Mouse (Mus musculus) liver, embryonic 11.5 days (tissue): ENCODE results near the gene Sgpl1. TPM values are rescaled to one million over a fixed set of nuclear protein-coding genes. Genes with fewer than 3 reads are reported as not detected.

Experiments used
- ATAC-seq: fragments of 200-750 bp; cut with Nextera tagmentation; replicated peaks from 2 replicates; pipeline ENCODE4 v1.8.0; 2017; ENCODE audit warnings: moderate number of reproducible peaks, mild to moderate bottlenecking, moderate TSS enrichment, moderate library complexity; ENCODE audit not compliant: low FRiP score
- DNase-seq: peaks from one replicate; pipeline ENCODE4 v3.0.0-alpha.2; 2017; ENCODE audit warnings: low spot score
- H3K27ac ChIP-seq: fragments of 300-500 bp; sonication (generic); 2 replicates; pipeline ENCODE4 v1.5.1; 2014; ENCODE audit warnings: mild to moderate bottlenecking, low read depth, low read length, control low read depth
- H3K27me3 ChIP-seq: fragments of 300-500 bp; sonication (generic); replicated peaks from 2 replicates; pipeline ENCODE4 v1.6.1; 2014; ENCODE audit warnings: low read length, mixed read lengths; ENCODE audit not compliant: control insufficient read depth, insufficient read depth
- H3K36me3 ChIP-seq: fragments of 300-500 bp; sonication (generic); 2 replicates; pipeline ENCODE4 v1.6.1; 2014; ENCODE audit warnings: mild to moderate bottlenecking, low read length, moderate library complexity, mixed read lengths; ENCODE audit not compliant: control insufficient read depth, insufficient read depth
- H3K4me1 ChIP-seq: fragments of 300-500 bp; sonication (generic); replicated peaks from 2 replicates; pipeline ENCODE4 v1.6.1; 2014; ENCODE audit warnings: low read length, mixed read lengths; ENCODE audit not compliant: control insufficient read depth, insufficient read depth
- H3K4me2 ChIP-seq: fragments of 300-500 bp; sonication (generic); 2 replicates; pipeline ENCODE4 v1.6.1; 2014; ENCODE audit warnings: mild to moderate bottlenecking, control low read depth, moderate library complexity
- H3K4me3 ChIP-seq: fragments of 300-500 bp; sonication (generic); 2 replicates; pipeline ENCODE4 v1.5.1; 2014; ENCODE audit warnings: low read depth, low read length, control low read depth
- H3K9ac ChIP-seq: fragments of 300-500 bp; sonication (generic); 2 replicates; pipeline ENCODE4 v1.6.1; 2014; ENCODE audit warnings: low read depth, low read length, control low read depth
- H3K9me3 ChIP-seq: fragments of 300-500 bp; sonication (generic); 2 replicates; pipeline ENCODE4 v1.6.1; 2016; ENCODE audit warnings: low read length, inconsistent platforms, mixed read lengths; ENCODE audit not compliant: control insufficient read depth
- WGBS: fragments of 180-500 bp; shearing (Covaris S2); extraction: QIAGEN DNeasy Blood & Tissue Kit; methylation state at CpG from one replicate; pipeline ENCODE4 v1.1.7; 2014; 5-methylcytosine and 5-hydroxymethylcytosine counted together
- polyA plus RNA-seq: library from polyadenylated mRNA; unstranded; fragments of >200 nt; fragmentation: Nextera tagmentation; extraction: Ambion mirVana; gene quantifications from 2 replicates; pipeline ENCODE4 v1.2.1, GENCODE M21; 2014

Gene Sgpl1
- polyA plus RNA-seq, 1 experiment from 2014 or later = 32.1 TPM

DNA sequence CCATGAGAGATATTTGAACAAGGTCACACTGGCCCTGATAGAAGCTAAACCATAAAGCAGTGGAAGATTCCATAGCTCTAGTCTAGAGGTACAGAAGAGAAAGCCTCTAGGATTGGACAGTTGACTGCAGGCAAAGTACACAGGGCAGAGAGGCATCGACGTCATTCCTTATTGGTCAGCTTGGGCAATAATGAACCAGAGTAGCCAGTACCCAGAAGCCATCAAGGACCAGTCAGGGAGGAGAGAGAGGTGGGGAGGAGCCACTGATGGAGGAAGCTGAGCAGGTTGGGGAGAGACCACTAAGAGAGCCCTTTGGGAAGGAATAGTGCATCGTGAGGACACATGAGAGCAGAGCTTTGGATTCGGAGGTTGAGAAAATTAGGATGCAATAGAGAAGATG, 30.2 kb upstream of the Sgpl1 start:
- peaks cover 15% of the 10 kb centered on the region; the same call in 1 of the 2 replicates for H3K27me3 ChIP-seq
- no peaks in the 10 kb centered on the region for H3K36me3 ChIP-seq

DNA sequence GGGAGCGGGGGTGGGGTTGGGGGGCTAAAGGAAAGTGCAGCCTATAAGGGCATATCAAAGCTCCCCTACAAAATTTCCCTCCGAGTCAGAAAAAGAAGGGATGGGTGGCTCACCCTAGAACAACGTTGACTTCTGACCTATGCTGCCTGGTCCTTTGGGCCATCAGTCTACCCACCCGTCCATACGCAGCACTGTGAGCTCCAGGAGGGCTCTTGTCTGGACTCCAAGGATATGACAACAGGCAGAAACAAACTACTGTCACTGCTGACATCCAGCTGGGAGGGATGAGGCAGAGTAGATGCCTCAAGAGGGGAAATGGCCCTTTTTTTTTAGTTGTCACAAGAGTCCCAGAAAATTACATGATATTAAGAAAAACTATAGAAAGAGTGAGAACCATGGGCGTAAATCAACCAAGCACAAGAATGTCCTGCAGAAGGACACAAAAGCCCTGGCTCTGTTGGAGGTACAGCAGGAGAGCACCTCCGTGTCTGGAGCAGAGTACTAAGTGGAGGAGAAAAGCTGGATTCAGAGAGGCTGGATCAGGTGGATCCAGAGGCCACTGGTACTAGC, 28.8 kb upstream of the Sgpl1 start:
- no peaks in the 10 kb centered on the region for H3K36me3 ChIP-seq
- ATAC-seq (no peak), DNase-seq (no peak)
- WGBS = 49% methylated on average over 7 of the region's 7 CpGs
- no peaks in the 10 kb centered on the region for H3K4me1 ChIP-seq
- H3K9me3 ChIP-seq = no peaks in the 10 kb centered on the region
- H3K27ac ChIP-seq = no peak overlapping the region
- H3K4me2 ChIP-seq = peak overlapping the region; percentile 18
- peaks cover 15% of the 10 kb centered on the region; the same call in 1 of the 2 replicates for H3K27me3 ChIP-seq
- no peak overlapping the region for H3K4me3 ChIP-seq
- no peak overlapping the region for H3K9ac ChIP-seq

More for the DNA sequence above, 30.2 kb upstream of the Sgpl1 start:
- ATAC-seq (no peak), DNase-seq (no peak)
- 84% methylated on average over 4 of the region's 4 CpGs for WGBS
- Histone ChIP-seq H3K4me3 (no peak overlapping the region), H3K4me1 (no peaks in the 10 kb centered on the region), H3K27ac (no peak overlapping the region), H3K9me3 (no peaks in the 10 kb centered on the region), H3K9ac (no peak overlapping the region), H3K4me2 (no peak overlapping the region)

DNA sequence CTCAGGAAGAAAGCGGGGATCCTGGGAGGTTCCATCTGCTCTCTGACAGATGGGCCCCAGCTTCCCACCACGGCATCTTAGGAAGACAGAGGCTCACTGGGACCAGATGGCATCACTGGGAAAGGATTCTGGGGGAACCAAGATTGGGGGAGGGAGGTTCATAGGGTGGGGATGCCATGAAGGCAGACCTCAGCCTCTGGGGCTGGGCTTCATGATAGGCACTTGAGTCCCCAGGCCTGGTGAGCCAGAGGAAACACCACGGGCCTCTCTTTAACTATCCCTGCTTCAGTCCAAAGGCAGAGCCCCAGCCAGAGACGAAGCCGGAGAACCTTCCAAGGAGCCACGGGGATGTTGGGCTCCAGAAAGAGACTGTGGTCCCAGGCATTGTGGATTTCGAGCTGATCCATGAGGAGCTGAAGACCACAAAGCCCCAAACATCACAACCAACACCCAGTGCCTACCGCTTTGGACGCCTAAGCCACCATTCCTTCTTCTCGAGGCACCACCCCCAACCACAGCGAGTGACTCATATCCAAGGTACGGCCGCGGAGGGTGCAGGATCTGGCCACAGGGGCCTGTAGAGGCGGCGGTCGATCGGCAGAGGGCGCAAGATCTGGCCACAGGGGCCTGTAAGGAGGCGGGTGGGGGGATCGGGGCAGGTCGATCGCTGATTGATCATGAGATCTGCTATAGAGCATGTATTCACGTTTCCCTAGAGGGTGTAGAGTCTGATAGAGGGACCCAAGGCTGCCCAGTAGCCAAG, 28.1 kb upstream of the Sgpl1 start:
- Histone ChIP-seq H3K36me3 (no peaks in the 10 kb centered on the region), H3K27ac (no peak overlapping the region), H3K4me3 (no peak overlapping the region), H3K9ac (no peak overlapping the region), H3K27me3 (peaks cover 15% of the 10 kb centered on the region; the same call in 1 of the 2 replicates), H3K4me1 (no peaks in the 10 kb centered on the region), H3K4me2 (peak overlapping the region; percentile 18), H3K9me3 (no peaks in the 10 kb centered on the region)
- no peak for ATAC-seq
- DNase-seq = peak; percentile 46
- WGBS = 15% methylated on average over 24 of the region's 24 CpGs

DNA sequence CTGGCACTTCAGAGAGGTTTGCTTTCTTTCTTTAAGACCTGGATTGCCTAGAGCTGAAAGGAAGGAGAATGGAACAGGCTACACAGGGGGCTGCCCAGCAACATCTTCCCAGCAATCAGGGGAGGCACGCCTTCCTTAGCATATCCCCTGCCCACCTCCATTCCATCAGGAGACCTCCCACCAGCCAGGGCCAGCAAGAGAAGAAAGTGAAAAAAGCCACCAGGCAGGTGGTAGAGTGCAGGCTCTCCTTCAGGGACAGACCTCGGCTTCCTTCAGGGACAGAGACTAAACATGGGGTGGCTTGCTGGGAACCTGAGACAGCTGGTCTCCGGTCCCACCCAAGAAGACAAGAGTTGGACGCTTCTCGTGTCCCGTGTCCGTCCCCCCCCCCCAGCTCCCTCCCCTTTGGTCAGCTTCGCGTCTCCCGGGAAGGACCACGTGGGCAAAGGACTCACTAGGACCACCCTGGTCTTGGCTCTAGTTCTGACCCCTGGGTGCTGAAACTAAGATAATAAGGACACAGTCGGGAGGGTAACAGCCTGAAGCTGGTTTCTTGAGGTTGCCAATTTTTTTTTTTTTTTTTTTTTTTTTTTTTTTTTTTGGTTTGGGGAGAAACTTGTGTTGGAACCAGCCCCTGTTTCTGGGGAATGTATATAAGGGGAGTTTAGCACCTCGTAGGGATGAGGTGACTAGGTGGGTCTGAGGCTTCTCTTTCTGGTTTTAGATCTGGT, 27.4 kb upstream of the Sgpl1 start:
- Histone ChIP-seq H3K4me3 (no peak overlapping the region), H3K27ac (no peak overlapping the region), H3K9ac (no peak overlapping the region), H3K9me3 (no peaks in the 10 kb centered on the region), H3K36me3 (no peaks in the 10 kb centered on the region), H3K4me1 (no peaks in the 10 kb centered on the region), H3K27me3 (peaks cover 15% of the 10 kb centered on the region; the same call in 1 of the 2 replicates), H3K4me2 (no peak overlapping the region)
- ATAC-seq (no peak), DNase-seq (no peak)
- 45% methylated on average over 13 of the region's 13 CpGs for WGBS

DNA sequence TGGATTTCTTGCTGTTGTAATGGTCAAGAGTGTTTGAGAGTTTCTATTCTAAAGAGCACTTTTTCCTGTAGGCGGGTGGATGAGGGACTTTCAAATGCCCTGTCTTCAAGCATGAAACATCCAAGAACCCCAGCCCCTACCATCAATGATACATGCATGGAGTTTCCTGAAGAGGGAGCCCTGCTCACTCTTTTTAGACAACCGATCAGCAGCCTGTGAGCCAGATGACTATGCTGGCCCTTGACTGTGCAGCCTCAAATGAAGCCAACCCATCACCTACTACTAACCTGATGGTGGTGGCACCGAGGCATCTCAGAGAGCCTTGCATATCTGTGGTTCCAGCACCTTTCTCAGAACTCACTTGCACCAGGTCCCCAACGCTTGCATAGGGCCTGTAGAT, 25.0 kb upstream of the Sgpl1 start:
- no peaks in the 10 kb centered on the region for H3K9me3 ChIP-seq
- no peak overlapping the region for H3K4me2 ChIP-seq
- H3K27me3 ChIP-seq = peaks cover 15% of the 10 kb centered on the region
- H3K27ac ChIP-seq = no peak overlapping the region
- H3K4me1 ChIP-seq = no peaks in the 10 kb centered on the region
- no peak overlapping the region for H3K4me3 ChIP-seq
- no peak overlapping the region for H3K9ac ChIP-seq
- no peaks in the 10 kb centered on the region for H3K36me3 ChIP-seq
- ATAC-seq (no peak), DNase-seq (no peak)
- 61% methylated on average over 4 of the region's 4 CpGs for WGBS

DNA sequence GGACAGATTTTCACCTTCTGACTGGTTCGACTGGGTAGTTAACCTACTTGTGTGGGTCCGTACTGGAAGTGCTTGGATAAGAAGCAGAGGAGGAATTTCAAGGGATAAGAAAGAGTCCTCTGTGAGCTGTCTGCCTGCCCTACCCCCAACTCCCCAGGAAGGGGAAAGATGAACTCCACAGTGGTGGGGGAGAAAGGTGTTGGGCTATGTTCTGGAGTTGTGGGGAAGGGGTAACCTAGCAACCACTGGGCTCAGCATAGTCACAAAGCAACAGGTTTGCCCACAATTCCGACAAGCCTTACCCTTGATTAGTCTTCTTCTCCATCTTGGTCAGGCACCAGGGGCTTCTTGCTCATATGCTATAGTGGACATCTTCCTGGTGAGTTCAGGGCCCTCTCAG, 24.2 kb upstream of the Sgpl1 start, which contains the start of gene Tbata:
Gene Tbata, plus strand, starts transcription at position 301 of the 400 bp plus-strand sequence.
- Histone ChIP-seq H3K9me3 (no peaks in the 10 kb centered on the region), H3K27ac (no peak within 1 kb of the TSS), H3K9ac (no peak within 1 kb of the TSS), H3K4me3 (no peak within 1 kb of the TSS), H3K27me3 (peaks cover 13% of the 10 kb centered on the region), H3K4me2 (no peak within 1 kb of the TSS), H3K4me1 (no peaks in the 10 kb centered on the region), H3K36me3 (no peaks in the 10 kb centered on the region)
- no peak for ATAC-seq
- 53% methylated on average over 3 of the region's 3 CpGs for WGBS
- DNase-seq = no peak

DNA sequence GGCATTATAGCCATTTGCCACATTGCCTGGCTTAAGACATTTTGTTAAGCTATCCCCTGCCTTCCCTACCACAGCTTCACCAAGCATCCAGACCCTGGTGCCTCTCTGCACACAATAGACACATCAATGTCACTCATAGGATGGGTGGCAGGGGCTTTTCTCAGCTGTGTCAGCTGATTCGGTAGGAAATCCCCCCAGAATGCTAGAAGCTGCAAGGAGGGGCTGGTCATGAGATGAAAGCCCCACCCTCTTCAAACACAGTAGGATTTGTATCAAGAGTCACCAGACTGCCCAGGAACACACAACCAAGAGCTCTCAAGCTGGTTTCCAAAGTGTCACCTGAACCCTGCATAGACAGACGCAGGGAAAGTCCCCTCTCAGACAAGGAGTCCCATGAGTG, 20.9 kb upstream of the Sgpl1 start:
- no peaks in the 10 kb centered on the region for H3K4me1 ChIP-seq
- ATAC-seq = no peak
- WGBS = 63% methylated on average over 2 of the region's 2 CpGs

DNA sequence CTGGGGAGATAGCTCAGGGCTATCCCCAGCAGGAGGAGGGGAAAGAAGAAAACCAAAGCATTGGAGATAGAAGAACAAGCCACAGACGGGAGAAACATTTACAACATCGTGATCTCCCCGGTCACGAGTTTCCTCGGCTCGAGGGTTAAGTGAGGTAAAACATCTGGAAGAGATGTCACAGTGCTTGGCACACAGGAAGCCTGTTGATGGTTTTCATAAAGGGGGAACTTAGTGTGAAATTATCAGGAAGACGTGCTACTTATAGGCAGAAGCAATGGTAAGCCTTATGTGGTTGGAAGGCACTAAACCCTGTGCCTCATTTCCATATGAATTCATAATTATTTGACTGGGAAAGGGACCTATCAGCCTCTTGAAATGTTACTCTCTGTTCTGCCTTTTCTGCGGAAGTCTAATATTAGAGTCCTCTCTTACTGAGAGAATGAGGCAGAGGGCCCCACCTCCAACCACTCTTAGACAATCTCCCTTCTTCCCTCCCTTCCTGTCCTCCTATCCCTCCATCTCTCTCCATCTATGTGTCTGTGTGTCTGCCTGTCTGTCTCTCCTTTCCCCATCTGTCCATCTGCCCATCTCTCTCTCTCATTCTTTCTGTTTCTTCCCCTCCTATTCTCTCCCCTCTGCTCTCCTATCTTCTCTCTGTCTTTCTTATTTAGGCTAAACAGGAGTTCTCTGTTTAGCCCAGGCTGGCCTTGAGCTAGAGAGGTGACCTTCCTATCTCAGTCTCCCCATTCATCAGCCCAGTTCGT, 20.0 kb upstream of the Sgpl1 start:
- 61% methylated on average over 9 of the region's 9 CpGs for WGBS
- no peak overlapping the region for H3K27ac ChIP-seq
- peaks cover 3% of the 10 kb centered on the region; the same call in 1 of the 2 replicates for H3K27me3 ChIP-seq
- no peaks in the 10 kb centered on the region for H3K4me1 ChIP-seq
- no peak overlapping the region for H3K4me3 ChIP-seq
- ATAC-seq (no peak), DNase-seq (no peak)
- H3K9ac ChIP-seq = no peak overlapping the region
- no peaks in the 10 kb centered on the region for H3K9me3 ChIP-seq
- H3K36me3 ChIP-seq = no peaks in the 10 kb centered on the region
- H3K4me2 ChIP-seq = no peak overlapping the region

More for the DNA sequence above, 20.9 kb upstream of the Sgpl1 start:
- no peaks in the 10 kb centered on the region for H3K9me3 ChIP-seq
- no peak for DNase-seq
- no peak overlapping the region for H3K4me3 ChIP-seq
- no peak overlapping the region for H3K9ac ChIP-seq
- peaks cover 3% of the 10 kb centered on the region; the same call in 1 of the 2 replicates for H3K27me3 ChIP-seq
- no peaks in the 10 kb centered on the region for H3K36me3 ChIP-seq
- no peak overlapping the region for H3K27ac ChIP-seq
- no peak overlapping the region for H3K4me2 ChIP-seq
